Mouse (Mus musculus) midbrain, embryonic 13.5 days (tissue): Measurements from ENCODE around the gene D630045J12Rik. TPM values are rescaled to one million over a fixed set of nuclear protein-coding genes. Genes with fewer than 3 reads are reported as not detected.
A peak's percentile ranks its signal among the peaks of the same experiment; 100 is the strongest.

Experiments used
- ATAC-seq: fragments of 200-750 bp; cut with Nextera tagmentation; 2 replicates; pipeline ENCODE4 v1.8.0; 2017; ENCODE audit warnings: mild to moderate bottlenecking, moderate TSS enrichment, moderate library complexity
- H3K27ac ChIP-seq: fragments of 300-500 bp; sonication (generic); 2 replicates; pipeline ENCODE4 v1.5.1; 2015; ENCODE audit warnings: inconsistent platforms, mild to moderate bottlenecking, moderate library complexity
- H3K27me3 ChIP-seq: fragments of 300-500 bp; sonication (generic); 2 replicates; pipeline ENCODE4 v1.6.1; 2015; ENCODE audit warnings: mild to moderate bottlenecking, inconsistent platforms
- H3K36me3 ChIP-seq: fragments of 300-500 bp; sonication (generic); 2 replicates; pipeline ENCODE4 v1.6.1; 2015; ENCODE audit warnings: mild to moderate bottlenecking, inconsistent platforms
- H3K4me1 ChIP-seq: fragments of 300-500 bp; sonication (generic); replicated peaks from 2 replicates; pipeline ENCODE4 v1.6.1; 2015; ENCODE audit warnings: inconsistent platforms
- H3K4me2 ChIP-seq: fragments of 300-500 bp; sonication (generic); replicated peaks from 2 replicates; pipeline ENCODE4 v1.6.1; 2015; ENCODE audit warnings: moderate library complexity, mild to moderate bottlenecking, inconsistent platforms
- H3K4me3 ChIP-seq: fragments of 300-500 bp; sonication (generic); replicated peaks from 2 replicates; pipeline ENCODE4 v1.5.1; 2015; ENCODE audit warnings: mild to moderate bottlenecking, inconsistent platforms
- H3K9ac ChIP-seq: fragments of 300-500 bp; sonication (generic); replicated peaks from 2 replicates; pipeline ENCODE4 v1.6.1; 2015; ENCODE audit warnings: mild to moderate bottlenecking, inconsistent platforms
- H3K9me3 ChIP-seq: fragments of 300-500 bp; sonication (generic); 2 replicates; pipeline ENCODE4 v1.6.1; 2016; ENCODE audit warnings: mild to moderate bottlenecking, inconsistent platforms
- WGBS: fragments of 180-500 bp; shearing (Covaris S2); methylation state at CpG from one replicate; pipeline ENCODE4 v1.1.7; 2015; 5-methylcytosine and 5-hydroxymethylcytosine counted together
- polyA plus RNA-seq: library from polyadenylated mRNA; unstranded; fragments of >200 nt; fragmentation: Nextera tagmentation; extraction: Ambion mirVana; gene quantifications from 2 replicates; pipeline ENCODE4 v1.2.1, GENCODE M21; 2015

D630045J12Rik gene
- 14.4 and 16.6 TPM in 2 replicates for polyA plus RNA-seq

DNA sequence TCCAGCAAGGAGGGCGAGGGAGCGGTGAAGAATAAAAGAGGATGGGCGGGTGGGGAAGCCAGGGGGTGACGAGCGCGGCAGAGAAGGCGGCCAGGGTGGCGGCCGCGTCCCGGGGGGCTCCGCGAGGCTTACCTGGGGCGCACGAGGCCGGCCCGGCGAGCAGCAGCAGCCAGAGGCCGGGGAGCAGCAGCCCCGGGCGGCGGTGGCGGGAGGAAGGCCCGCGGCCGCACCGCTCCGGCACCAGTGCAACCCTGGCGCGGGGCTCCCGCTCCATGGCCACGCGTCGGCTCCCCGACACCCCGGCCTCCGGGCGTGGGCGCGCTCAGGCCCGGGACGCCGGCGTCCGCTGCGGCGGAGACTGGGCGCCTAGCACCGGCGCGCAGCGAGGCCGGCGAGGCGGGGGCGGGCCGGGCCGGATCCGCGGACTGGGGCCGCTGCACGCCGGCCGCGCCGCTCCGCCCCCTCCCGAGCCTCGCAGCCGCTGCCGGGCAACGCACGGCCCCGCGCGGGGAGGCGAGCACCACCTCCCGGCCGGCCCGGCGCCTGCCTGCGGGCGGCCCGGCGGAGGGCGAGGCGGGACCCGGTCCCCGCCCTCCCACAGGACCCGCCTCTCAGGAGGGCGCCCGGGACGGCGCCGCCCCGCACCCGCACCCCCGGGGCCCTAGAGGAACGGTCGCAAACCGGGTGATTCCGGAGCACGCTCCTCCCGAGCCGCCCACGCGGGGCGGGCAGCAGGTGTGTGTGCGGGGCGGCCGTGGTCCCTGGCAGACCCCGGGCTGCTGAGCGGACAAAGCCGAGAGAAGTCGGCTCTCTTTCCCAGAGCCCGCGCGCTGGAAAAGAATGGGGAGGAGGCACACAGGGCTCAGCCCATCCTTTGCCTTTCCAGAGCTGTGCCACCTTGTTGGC, at the start of gene D630045J12Rik:
Gene D630045J12Rik (minus strand): TSS at position 274 of the 906 bp plus-strand sequence.
- ATAC-seq = peak; percentile 96
- Histone ChIP-seq H3K9me3 (no peaks in the 10 kb centered on the region), H3K9ac (peak within 1 kb of the TSS; percentile 99), H3K27me3 (peaks cover 5% of the 10 kb centered on the region; the same call in 1 of the 2 replicates), H3K4me1 (peaks cover 44% of the 10 kb centered on the region), H3K4me3 (peak within 1 kb of the TSS; percentile 92), H3K27ac (peak within 1 kb of the TSS; percentile 98), H3K4me2 (peak within 1 kb of the TSS; percentile 87), H3K36me3 (no peaks in the 10 kb centered on the region)
- under 1% methylated on average over 99 of the region's 118 CpGs for WGBS

DNA sequence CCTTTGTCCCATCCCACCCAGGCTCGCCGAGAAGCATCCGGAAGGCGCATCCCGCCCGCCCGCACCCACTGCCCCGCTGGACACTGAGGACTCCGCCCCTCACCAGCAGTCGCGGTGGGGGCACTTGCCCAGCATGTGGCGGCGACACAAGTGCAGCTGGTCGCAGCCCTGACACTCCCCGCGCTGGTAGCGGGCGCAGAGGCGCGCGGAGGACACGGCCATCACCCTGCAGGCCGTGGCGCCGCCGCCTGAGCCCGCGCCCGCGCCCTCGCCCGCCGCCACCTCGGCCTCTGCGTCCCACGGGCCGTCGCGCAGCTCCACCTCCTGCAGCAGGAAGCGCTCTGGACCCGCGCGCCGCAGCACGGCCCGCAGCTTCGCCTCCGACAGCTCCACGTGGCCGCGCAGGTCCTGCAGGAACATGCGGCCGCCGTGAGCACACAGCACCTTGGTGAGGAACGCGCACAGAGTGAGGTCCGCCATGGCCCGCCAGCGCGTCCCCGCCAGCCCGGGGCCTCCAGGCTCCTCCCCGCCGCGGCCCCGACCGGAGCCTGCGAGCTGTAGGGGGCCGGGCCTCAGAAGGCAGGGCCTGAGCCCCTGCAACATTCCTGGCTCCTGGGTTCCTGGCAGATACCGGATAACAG, 45.1 kb upstream of the D630045J12Rik start, which contains the start of gene Zc3hav1l:
Gene Zc3hav1l (minus strand): TSS at position 499 of the 641 bp plus-strand sequence.
- peak within 1 kb of the TSS; percentile 94 for H3K27ac ChIP-seq
- H3K4me2 ChIP-seq = peak within 1 kb of the TSS; percentile 68
- peaks cover 30% of the 10 kb centered on the region for H3K27me3 ChIP-seq
- H3K9ac ChIP-seq = peak within 1 kb of the TSS; percentile 93
- ATAC-seq = peak; percentile 96
- peak within 1 kb of the TSS; percentile 74 for H3K4me3 ChIP-seq
- H3K9me3 ChIP-seq = peaks cover 3% of the 10 kb centered on the region; the same call in 1 of the 2 replicates
- peaks cover 22% of the 10 kb centered on the region for H3K36me3 ChIP-seq
- peaks cover 13% of the 10 kb centered on the region for H3K4me1 ChIP-seq
- WGBS = under 1% methylated on average over 65 of the region's 70 CpGs

DNA sequence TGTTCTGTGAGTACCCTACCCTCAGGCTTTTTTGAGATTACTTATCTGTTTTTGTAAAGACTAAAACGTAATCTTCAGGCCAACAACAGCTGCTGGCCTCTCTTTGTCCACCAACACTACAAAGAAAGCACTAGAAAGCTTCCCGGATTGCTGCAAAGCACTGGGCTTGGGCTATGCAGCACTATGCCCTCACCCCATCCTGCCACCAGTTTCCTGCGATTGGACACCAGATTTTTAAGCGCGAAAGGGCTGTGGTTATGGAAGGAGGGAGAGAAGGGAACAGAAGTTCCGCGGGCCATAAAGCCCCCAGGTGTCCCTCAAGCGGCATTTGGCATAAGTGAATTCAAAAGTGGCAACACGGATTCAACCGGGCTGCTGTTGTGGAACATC, 44.4 kb upstream of the D630045J12Rik start:
- peak overlapping the region; percentile 94 for H3K27ac ChIP-seq
- WGBS = under 1% methylated on average over 10 of the region's 10 CpGs
- 0 out of 2 replicates have a peak, but pooled peaks cover 3% of the 10 kb centered on the region for H3K9me3 ChIP-seq
- H3K4me2 ChIP-seq = peak overlapping the region; percentile 68
- ATAC-seq = peak; percentile 35
- peaks cover 24% of the 10 kb centered on the region for H3K36me3 ChIP-seq
- H3K4me3 ChIP-seq = peak overlapping the region; percentile 74
- peaks cover 13% of the 10 kb centered on the region for H3K4me1 ChIP-seq
- peaks cover 30% of the 10 kb centered on the region for H3K27me3 ChIP-seq
- peak overlapping the region; percentile 93 for H3K9ac ChIP-seq

DNA sequence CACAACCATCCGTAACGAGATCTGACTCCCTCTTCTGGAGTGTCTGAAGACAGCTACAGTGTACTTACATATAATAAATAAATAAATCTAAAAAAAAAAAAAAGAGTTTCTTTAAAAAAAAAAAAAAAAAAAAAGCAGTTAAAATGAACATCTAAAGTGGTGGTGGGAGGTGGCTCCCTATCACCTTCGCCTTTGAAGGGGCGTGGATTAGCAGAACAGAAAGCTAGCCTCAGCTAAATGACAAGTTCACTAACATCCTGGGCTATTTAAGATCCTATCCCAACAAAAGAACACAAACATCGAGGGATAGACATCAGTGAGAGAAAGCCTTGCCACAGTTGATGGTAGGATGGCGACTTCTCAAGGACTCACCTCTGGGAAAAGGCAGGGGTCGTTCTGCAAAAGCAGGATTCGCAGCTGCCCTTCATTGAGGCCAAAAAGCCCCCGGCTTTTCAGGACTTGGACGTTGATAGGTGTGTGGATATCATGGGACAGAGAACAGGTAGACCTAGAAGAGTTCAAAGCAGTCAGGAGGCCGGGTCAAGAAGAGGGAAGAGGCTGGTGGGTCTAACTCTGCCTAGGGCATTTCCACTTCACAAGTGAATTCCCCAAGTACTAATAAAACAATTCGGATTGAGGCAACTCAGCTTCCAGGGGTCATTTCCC, 43.9 kb upstream of the D630045J12Rik start:
- 45% methylated on average over 12 of the region's 12 CpGs for WGBS
- no peaks in the 10 kb centered on the region for H3K9me3 ChIP-seq

DNA sequence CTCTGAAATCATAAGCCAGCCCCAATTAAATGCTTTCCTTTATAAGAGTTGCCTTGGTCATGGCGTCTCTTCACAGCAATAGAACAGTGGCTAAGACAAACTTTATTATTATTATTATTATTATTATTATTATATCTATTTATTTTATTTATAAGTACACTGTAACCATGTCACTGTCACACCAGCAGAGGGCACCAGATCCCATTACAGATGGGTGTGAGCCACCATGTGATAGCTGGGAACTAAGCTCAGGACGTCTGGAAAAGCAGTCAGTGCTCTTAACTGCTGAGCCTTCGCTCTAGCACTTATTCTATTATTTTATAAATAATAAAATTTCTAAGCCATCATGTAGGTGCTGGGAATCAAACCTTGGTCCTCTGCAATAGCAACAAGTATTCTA, 39.9 kb upstream of the D630045J12Rik start:
- Histone ChIP-seq H3K27me3 (peaks cover 52% of the 10 kb centered on the region), H3K9ac (no peak overlapping the region), H3K9me3 (no peaks in the 10 kb centered on the region), H3K4me3 (no peak overlapping the region), H3K4me1 (peaks cover 16% of the 10 kb centered on the region), H3K4me2 (no peak overlapping the region), H3K27ac (no peak overlapping the region), H3K36me3 (peaks cover 42% of the 10 kb centered on the region)
- ATAC-seq = no peak; the same call in 1 of the 2 replicates
- 37% methylated on average over 3 of the region's 3 CpGs for WGBS

More for the DNA sequence above, 43.9 kb upstream of the D630045J12Rik start:
- Histone ChIP-seq H3K4me1 (peaks cover 17% of the 10 kb centered on the region), H3K27me3 (peaks cover 32% of the 10 kb centered on the region), H3K4me3 (peak overlapping the region; percentile 74), H3K4me2 (peak overlapping the region; percentile 68), H3K27ac (peak overlapping the region; percentile 94), H3K36me3 (peaks cover 26% of the 10 kb centered on the region), H3K9ac (peak overlapping the region; percentile 93)
- no peak for ATAC-seq

DNA sequence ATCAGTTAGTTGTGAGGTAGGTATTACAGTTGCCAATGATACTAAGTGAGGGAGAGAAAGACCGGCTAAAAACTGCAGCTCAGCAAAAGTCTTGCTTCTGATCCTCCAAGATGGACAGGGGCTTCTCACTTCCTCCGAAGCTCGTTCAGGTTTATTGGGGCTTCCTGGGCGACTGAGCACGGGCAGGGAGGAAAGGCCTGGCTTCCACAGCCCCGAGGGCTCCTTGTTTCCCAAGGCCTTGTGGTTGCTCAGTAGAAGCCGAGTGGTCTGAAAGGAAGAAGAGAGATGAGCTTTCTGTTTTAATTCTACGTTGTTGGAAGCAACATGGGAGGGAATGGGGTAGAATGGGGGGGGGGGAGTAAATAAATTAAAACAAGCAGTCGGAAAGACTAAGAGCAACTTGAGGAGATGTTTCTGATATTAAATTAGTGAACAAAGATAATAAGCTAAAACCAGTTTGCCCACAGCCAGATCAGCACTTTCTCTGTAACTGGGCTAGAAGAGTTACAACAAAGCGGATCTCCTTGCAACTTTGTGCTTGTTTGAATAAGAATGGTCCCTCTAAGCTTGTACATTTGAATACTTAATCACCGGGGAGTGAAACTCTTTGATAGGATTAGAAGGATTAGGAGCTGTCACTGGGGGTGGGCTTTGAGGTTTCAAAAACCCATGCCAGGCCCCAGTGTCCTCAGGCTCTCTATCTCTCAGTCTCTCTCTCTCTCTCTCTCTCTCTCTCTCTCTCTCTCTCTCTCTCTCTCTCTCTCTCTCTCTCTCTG, 39.2 kb upstream of the D630045J12Rik start:
- Histone ChIP-seq H3K9ac (0 out of 2 replicates have a peak overlapping the region, but pooled peaks have one; percentile 23), H3K9me3 (no peaks in the 10 kb centered on the region), H3K4me3 (no peak overlapping the region), H3K27me3 (peaks cover 52% of the 10 kb centered on the region), H3K36me3 (peaks cover 42% of the 10 kb centered on the region), H3K4me2 (peak overlapping the region; percentile 11; the same call in 1 of the 2 replicates), H3K4me1 (peaks cover 13% of the 10 kb centered on the region), H3K27ac (peak overlapping the region; percentile 56)
- 9% methylated on average over 11 of the region's 11 CpGs for WGBS
- peak; percentile 79 for ATAC-seq

DNA sequence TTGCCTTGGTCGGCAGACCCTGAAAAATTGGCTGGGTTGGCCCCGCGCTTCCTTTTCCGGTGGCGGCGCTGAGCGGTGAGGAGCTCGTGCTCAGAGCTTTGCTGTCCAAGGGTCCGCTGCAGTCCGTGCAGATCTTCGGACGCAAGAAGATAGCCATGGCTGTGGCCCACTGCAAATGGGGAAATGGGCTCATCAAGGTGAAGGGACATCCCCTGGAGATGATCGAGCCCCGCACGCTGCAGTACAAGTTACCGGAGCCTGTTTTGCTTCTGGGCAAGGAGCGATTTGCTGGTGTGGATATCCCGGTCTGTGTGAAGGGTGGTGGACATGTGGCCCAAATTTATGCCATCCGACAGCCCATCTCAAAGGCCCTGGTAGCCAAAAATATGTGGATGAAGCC, 30.6 kb upstream of the D630045J12Rik start:
- no peaks in the 10 kb centered on the region for H3K4me1 ChIP-seq

DNA sequence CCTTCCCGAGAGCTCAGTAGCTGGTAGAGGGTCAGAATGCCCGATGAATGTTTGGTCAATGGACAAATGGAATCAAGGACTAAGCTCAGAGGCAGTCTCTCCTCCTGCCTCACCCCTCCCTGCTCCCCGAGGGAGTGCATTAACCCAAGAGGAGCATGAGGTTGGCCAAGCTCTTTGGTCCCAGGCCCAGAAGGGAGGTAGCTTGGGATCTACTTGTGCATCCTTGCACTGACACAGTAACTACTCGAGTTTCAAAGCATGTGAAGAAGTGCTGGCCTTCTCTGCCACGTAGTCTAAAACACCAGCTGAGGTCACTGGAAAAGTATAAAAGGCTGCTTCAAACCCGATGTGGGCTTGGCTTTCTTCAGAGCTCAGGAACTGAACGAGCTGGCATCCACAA, 10.7 kb upstream of the D630045J12Rik start:
- H3K9me3 ChIP-seq = no peaks in the 10 kb centered on the region
- no peak overlapping the region for H3K27ac ChIP-seq
- no peaks in the 10 kb centered on the region for H3K36me3 ChIP-seq
- no peak overlapping the region for H3K4me2 ChIP-seq
- WGBS = 79% methylated on average over 7 of the region's 7 CpGs
- no peak overlapping the region for H3K9ac ChIP-seq
- no peak for ATAC-seq
- H3K4me3 ChIP-seq = no peak overlapping the region
- no peaks in the 10 kb centered on the region for H3K4me1 ChIP-seq
- H3K27me3 ChIP-seq = 0 out of 2 replicates have a peak, but pooled peaks cover 7% of the 10 kb centered on the region

More for the DNA sequence above, 30.6 kb upstream of the D630045J12Rik start:
- Histone ChIP-seq H3K27ac (no peak overlapping the region), H3K4me3 (no peak overlapping the region), H3K27me3 (no peaks in the 10 kb centered on the region), H3K9ac (no peak overlapping the region), H3K36me3 (peaks cover 29% of the 10 kb centered on the region), H3K9me3 (0 out of 2 replicates have a peak, but pooled peaks cover 5% of the 10 kb centered on the region), H3K4me2 (no peak overlapping the region)
- 98% methylated on average over 19 of the region's 19 CpGs for whole genome bisulfite sequencing
- ATAC-seq = no peak

DNA sequence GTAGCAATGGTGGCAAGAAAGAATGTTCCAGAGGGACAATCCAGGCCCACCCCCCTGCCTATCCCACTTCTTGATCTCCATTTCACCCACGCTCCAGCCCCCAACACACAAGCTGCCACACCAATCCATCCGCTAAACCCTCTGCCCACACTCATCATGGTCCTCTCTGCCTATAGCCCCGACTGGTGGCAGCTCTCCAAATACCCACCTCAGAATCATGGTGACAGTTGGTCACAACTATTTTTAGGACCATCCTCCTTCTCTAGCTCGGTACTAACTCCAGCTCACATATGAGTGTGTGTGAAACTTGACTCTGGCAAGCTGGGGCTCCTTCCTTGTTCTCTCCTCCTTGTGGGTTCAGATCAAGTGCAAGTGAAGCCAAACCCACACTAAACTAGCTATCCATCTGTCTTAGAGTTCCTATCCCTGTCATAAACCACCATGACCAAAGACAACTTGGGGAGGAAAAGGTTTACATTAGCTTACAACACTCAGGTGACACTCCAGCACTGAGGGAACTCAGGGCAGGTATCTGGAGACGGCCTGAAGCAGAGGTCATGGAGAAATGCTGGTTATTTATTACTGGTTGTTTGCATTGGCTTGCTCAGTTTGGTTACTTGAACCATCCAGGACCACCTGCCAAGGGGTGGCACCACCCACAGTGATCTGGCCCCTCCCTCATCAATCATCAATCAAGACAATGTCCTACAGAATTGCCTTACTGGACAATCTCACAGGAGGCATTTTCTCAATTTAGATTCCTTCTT, 9.8 kb upstream of the D630045J12Rik start:
- Histone ChIP-seq H3K4me2 (no peak overlapping the region), H3K27me3 (0 out of 2 replicates have a peak, but pooled peaks cover 7% of the 10 kb centered on the region), H3K4me1 (no peaks in the 10 kb centered on the region), H3K36me3 (no peaks in the 10 kb centered on the region), H3K27ac (no peak overlapping the region), H3K9me3 (no peaks in the 10 kb centered on the region), H3K4me3 (no peak overlapping the region), H3K9ac (no peak overlapping the region)
- no peak for ATAC-seq
- 86% methylated on average over 5 of the region's 5 CpGs for WGBS

DNA sequence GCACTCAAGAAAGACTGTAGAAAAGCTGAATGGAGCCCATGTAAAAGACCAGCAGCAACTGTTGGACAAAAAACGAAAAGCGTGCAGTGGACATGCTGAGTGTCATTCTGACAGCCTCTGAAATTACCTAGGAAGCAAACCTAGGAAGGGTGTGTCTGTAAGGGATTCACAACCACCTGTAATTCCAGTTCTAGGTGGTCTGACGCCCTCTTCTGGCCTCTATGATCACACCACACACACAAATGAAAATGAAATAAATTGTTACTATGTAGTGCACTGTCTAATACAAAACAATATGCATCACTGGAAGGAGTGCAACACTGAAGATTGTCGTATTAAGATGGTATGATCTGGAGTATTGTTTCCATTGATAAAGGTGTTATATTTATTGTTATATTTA, 8.1 kb upstream of the D630045J12Rik start:
- WGBS = 71% methylated on average over 4 of the region's 4 CpGs
- ATAC-seq = no peak
- Histone ChIP-seq H3K4me3 (no peak overlapping the region), H3K27me3 (0 out of 2 replicates have a peak, but pooled peaks cover 7% of the 10 kb centered on the region), H3K36me3 (no peaks in the 10 kb centered on the region), H3K4me2 (no peak overlapping the region), H3K9me3 (no peaks in the 10 kb centered on the region), H3K4me1 (no peaks in the 10 kb centered on the region), H3K27ac (no peak overlapping the region), H3K9ac (no peak overlapping the region)
